Mouse (Mus musculus): ENCODE data around the gene Dhx29. TPM values are rescaled to one million over a fixed set of nuclear protein-coding genes. Genes with fewer than 3 reads are reported as not detected.
A peak's percentile ranks its signal among the peaks of the same experiment; 100 is the strongest.

Dhx29 gene
- total RNA-seq (2015) (9.9 and 12.0 TPM in 2 replicates), total RNA-seq (2017) (14.7 and 14.9 TPM in 2 replicates)

- peak; percentile 94 for ATAC-seq (ENCODE audit: poor library complexity, severe bottlenecking)
Observed at GRCm38 (mm10) chr13:112927287-112928001, at the start of gene Dhx29, which contains the start of gene Mtrex. TSS of gene Dhx29 (plus strand) at chr13:112927454. TSS of gene Mtrex (minus strand) at chr13:112927398.

GRCm38 (mm10) chr13:112887234-112887633, 40.0 kb upstream of the Dhx29 start:
- ATAC-seq (ENCODE audit: poor library complexity, severe bottlenecking): no peak

GRCm38 (mm10) chr13:112902176-112902575, 25.1 kb upstream of the Dhx29 start:
- no peak for ATAC-seq (ENCODE audit: poor library complexity, severe bottlenecking)

- ATAC-seq (ENCODE audit: poor library complexity, severe bottlenecking): peak; percentile 82
Observed at GRCm38 (mm10) chr13:112909663-112910062, 17.6 kb upstream of the Dhx29 start.

GRCm38 (mm10) chr13:112910434-112910833, 16.8 kb upstream of the Dhx29 start:
- ATAC-seq (ENCODE audit: poor library complexity, severe bottlenecking): no peak

GRCm38 (mm10) chr13:112919141-112919865, 8.0 kb upstream of the Dhx29 start:
- no peak for ATAC-seq (ENCODE audit: poor library complexity, severe bottlenecking)

GRCm38 (mm10) chr13:112920906-112921305, 6.3 kb upstream of the Dhx29 start:
- peak; percentile 51; the same call in 1 of the 2 replicates for ATAC-seq (ENCODE audit: poor library complexity, severe bottlenecking)

- no peak for ATAC-seq (ENCODE audit: poor library complexity, severe bottlenecking)
Observed at GRCm38 (mm10) chr13:112925266-112925665, 2.0 kb upstream of the Dhx29 start.

GRCm38 (mm10) chr13:112925976-112926375, 1.3 kb upstream of the Dhx29 start:
- no peak for ATAC-seq (ENCODE audit: poor library complexity, severe bottlenecking)

GRCm38 (mm10) chr13:112926796-112927195, 458 bp upstream of the Dhx29 start:
- ATAC-seq (ENCODE audit: poor library complexity, severe bottlenecking): peak; percentile 53

- ATAC-seq (ENCODE audit: poor library complexity, severe bottlenecking): no peak
Observed at GRCm38 (mm10) chr13:112928038-112928668, 899 bp downstream of the Dhx29 start.

- ATAC-seq (ENCODE audit: poor library complexity, severe bottlenecking): no peak
Observed at GRCm38 (mm10) chr13:112938130-112938529, 10.9 kb downstream of the Dhx29 start.

GRCm38 (mm10) chr13:112941879-112942330, 14.7 kb downstream of the Dhx29 start:
- ATAC-seq (ENCODE audit: poor library complexity, severe bottlenecking): no peak

GRCm38 (mm10) chr13:112945312-112945711, 18.1 kb downstream of the Dhx29 start:
- ATAC-seq (ENCODE audit: poor library complexity, severe bottlenecking): no peak

- peak; percentile 93 for ATAC-seq (ENCODE audit: poor library complexity, severe bottlenecking)
Observed at GRCm38 (mm10) chr13:112945900-112946299, 18.6 kb downstream of the Dhx29 start.

- no peak for ATAC-seq (ENCODE audit: poor library complexity, severe bottlenecking)
Observed at GRCm38 (mm10) chr13:112954067-112954466, 26.8 kb downstream of the Dhx29 start.

- no peak for ATAC-seq (ENCODE audit: poor library complexity, severe bottlenecking)
Observed at GRCm38 (mm10) chr13:112963081-112963480, 35.8 kb downstream of the Dhx29 start.

- ATAC-seq (ENCODE audit: poor library complexity, severe bottlenecking): no peak
Observed at GRCm38 (mm10) chr13:112964421-112964820, 37.2 kb downstream of the Dhx29 start.

- no peak for ATAC-seq (ENCODE audit: poor library complexity, severe bottlenecking)
Observed at GRCm38 (mm10) chr13:112967267-112967666, 40.0 kb downstream of the Dhx29 start.

GRCm38 (mm10) chr13:112976720-112977119, 49.5 kb downstream of the Dhx29 start:
- peak; percentile 83 for ATAC-seq (ENCODE audit: poor library complexity, severe bottlenecking)

All from megakaryocyte, adult 5-6 weeks (primary cell).